Mouse (Mus musculus): ENCODE data around the gene Ankrd16.

DNA sequence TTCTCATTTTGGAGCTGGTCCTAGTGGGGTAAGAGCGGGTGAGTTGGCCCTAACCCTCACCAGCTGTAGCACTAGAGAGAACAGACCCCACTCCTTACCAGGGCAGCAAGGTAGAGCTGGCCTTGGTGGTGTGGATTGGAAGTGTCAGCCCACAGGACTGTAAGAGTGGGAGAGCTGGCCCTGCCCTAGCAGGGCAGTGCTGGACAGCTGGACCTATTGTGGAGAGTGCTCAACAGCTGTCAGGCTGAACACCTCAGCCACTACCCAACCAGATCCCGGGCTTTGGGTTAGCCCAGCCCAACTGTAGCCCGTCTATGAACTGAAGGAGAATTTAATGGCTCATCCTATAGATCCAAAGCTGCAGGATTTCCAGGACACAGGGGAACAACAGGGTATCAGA is 38.9 kb upstream of the Ankrd16 start:
- TF ChIP-seq CTCF (IDR thresholded peaks at IDR 0.05; ENCODE audit: borderline replicate concordance, insufficient read depth, low read length) = no peak
- no peak for TF ChIP-seq POLR2A (IDR thresholded peaks at IDR 0.05; ENCODE audit: low read depth, low read length)

Data from embryonic fibroblast, embryonic 13.5 days (primary cell).